Mouse (Mus musculus) liver, embryonic 13.5 days (tissue): ENCODE data around the gene Adamts17. TPM values are rescaled to one million over a fixed set of nuclear protein-coding genes. Genes with fewer than 3 reads are reported as not detected.
A peak's percentile ranks its signal among the peaks of the same experiment; 100 is the strongest.

Source experiments
- ATAC-seq: fragments of 200-750 bp; cut with Nextera tagmentation; 2 replicates; pipeline ENCODE4 v1.8.0; 2017; ENCODE audit warnings: low read depth, mild to moderate bottlenecking, moderate number of reproducible peaks, moderate library complexity
- DNase-seq: peaks from one replicate; pipeline ENCODE4 v3.0.0; 2022
- H3K27ac ChIP-seq: fragments of 300-500 bp; sonication (generic); 2 replicates; pipeline ENCODE4 v1.5.1; 2015; ENCODE audit warnings: moderate library complexity, mild to moderate bottlenecking, inconsistent platforms
- H3K27me3 ChIP-seq: fragments of 300-500 bp; sonication (generic); 2 replicates; pipeline ENCODE4 v1.6.1; 2015; ENCODE audit warnings: mild to moderate bottlenecking, inconsistent platforms
- H3K36me3 ChIP-seq: fragments of 300-500 bp; sonication (generic); 2 replicates; pipeline ENCODE4 v1.6.1; 2015; ENCODE audit warnings: mild to moderate bottlenecking, inconsistent platforms
- H3K4me1 ChIP-seq: fragments of 300-500 bp; sonication (generic); replicated peaks from 2 replicates; pipeline ENCODE4 v1.6.1; 2015; ENCODE audit warnings: inconsistent platforms
- H3K4me2 ChIP-seq: fragments of 300-500 bp; sonication (generic); 2 replicates; pipeline ENCODE4 v1.6.1; 2015; ENCODE audit warnings: inconsistent platforms, mild to moderate bottlenecking, moderate library complexity
- H3K4me3 ChIP-seq: fragments of 300-500 bp; sonication (generic); replicated peaks from 2 replicates; pipeline ENCODE4 v1.5.1; 2015; ENCODE audit warnings: mild to moderate bottlenecking, inconsistent platforms
- H3K9ac ChIP-seq: fragments of 300-500 bp; sonication (generic); 2 replicates; pipeline ENCODE4 v1.6.1; 2015; ENCODE audit warnings: mild to moderate bottlenecking, inconsistent platforms
- H3K9me3 ChIP-seq: fragments of 300-500 bp; sonication (generic); replicated peaks from 2 replicates; pipeline ENCODE4 v1.6.1; 2016; ENCODE audit warnings: inconsistent platforms
- WGBS: fragments of 180-500 bp; shearing (Covaris S2); methylation state at CpG from one replicate; pipeline ENCODE4 v1.1.7; 2015; ENCODE audit not compliant: insufficient replicate concordance; 5-methylcytosine and 5-hydroxymethylcytosine counted together
- polyA plus RNA-seq: library from polyadenylated mRNA; unstranded; fragments of >200 nt; fragmentation: Nextera tagmentation; extraction: Ambion mirVana; gene quantifications from 2 replicates; pipeline ENCODE4 v1.2.1, GENCODE M21; 2015

Adamts17 gene
- polyA plus RNA-seq, 1 experiment from 2014 or later, result 0.33 TPM

DNA sequence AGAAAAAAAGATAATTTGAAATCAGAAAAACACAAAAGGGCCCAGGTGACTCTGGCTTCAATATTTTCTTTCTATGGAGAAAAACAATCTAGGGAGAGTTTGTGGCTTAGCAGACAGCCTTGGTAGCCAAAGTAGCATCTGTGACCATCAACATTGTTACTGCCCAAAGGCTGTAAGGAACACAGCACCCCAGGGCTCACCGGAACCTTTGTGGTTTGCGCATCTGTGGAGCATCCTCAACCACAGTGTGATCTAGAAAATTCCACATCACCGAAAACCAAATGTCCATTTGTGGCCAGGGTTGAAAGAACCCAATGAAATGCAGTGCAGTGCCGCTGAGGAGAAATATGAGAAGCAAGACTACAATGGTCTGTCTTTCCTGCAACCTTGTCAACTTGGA, 27.2 kb upstream of the Adamts17 start:
- Histone ChIP-seq H3K36me3 (no peaks in the 10 kb centered on the region), H3K4me2 (no peak overlapping the region), H3K4me1 (no peaks in the 10 kb centered on the region), H3K27ac (no peak overlapping the region), H3K4me3 (no peak overlapping the region), H3K27me3 (no peaks in the 10 kb centered on the region), H3K9ac (no peak overlapping the region), H3K9me3 (no peaks in the 10 kb centered on the region)
- no peak for DNase-seq
- 73% methylated on average over 4 of the region's 4 CpGs for WGBS
- ATAC-seq, result no peak

DNA sequence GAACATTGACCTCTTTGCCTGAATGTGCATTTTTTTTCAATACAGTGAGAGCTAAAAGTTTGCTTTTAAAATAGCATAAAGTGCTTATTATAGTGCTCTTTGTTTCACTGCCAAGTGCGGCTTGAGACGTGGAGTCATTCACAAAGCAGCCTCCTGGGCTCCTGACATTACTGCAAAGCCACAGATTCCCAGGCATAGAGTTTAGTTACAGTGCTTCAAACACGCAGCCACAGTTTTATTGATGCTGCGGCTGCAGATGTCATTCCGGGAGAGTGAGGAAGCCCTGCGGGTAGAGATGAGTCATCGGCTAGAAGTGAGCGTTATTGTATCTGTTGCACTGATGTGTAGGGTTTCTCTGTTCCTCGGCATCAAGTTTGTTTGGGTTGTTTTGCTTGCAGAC, 26.8 kb upstream of the Adamts17 start:
- H3K4me1 ChIP-seq, result no peaks in the 10 kb centered on the region
- no peak overlapping the region for H3K4me2 ChIP-seq
- DNase-seq, result no peak
- no peak for ATAC-seq
- whole genome bisulfite sequencing, result 36% methylated on average over 9 of the region's 9 CpGs
- H3K9me3 ChIP-seq, result no peaks in the 10 kb centered on the region
- no peaks in the 10 kb centered on the region for H3K36me3 ChIP-seq
- H3K27me3 ChIP-seq, result no peaks in the 10 kb centered on the region
- no peak overlapping the region for H3K27ac ChIP-seq
- H3K4me3 ChIP-seq, result no peak overlapping the region
- no peak overlapping the region for H3K9ac ChIP-seq

DNA sequence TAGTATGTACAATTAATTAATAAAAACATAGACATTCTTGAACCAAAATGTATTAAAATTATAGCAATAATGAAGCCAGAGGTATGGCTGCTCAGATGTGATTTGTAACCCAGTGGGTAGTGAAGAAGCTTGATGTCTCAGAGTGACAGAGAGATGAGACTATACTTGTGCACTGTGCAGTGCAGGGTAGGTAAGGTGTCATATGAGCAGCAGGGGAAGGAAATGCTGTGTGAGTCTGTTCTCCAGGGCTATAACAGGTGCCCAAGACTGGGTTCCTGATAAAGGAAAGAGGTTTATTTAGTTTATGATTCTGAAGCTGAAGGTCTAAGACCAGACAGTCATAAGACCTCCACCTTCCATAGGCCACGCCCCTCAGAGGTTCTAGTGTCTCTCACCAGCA, 26.4 kb upstream of the Adamts17 start:
- Histone ChIP-seq H3K4me2 (no peak overlapping the region), H3K4me1 (no peaks in the 10 kb centered on the region), H3K36me3 (no peaks in the 10 kb centered on the region), H3K9me3 (no peaks in the 10 kb centered on the region), H3K27me3 (no peaks in the 10 kb centered on the region), H3K9ac (no peak overlapping the region), H3K4me3 (no peak overlapping the region), H3K27ac (no peak overlapping the region)
- no peak for DNase-seq
- 38% methylated on average over 1 of the region's 1 CpGs for WGBS
- ATAC-seq, result no peak

DNA sequence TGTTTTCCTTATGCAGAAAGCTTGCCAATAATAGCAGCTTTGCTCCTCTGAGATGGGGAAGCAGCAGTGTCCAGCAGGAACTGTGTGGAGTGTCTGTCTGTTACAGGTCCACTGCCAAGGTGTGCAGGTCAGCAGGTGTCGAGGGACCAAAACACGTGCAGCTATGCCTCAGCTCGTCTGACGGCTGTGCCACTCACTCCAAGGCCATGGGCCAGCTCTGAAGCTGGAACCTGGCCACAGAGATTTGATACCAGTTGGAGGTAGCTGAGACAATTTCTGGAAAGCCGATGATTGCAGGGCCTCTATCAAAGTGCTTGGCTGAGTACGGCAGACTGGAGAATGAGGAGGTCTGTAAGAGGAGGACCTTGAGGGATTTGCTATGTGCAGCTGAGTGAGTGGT, 24.0 kb upstream of the Adamts17 start:
- Histone ChIP-seq H3K27me3 (no peaks in the 10 kb centered on the region), H3K9ac (no peak overlapping the region), H3K4me3 (no peak overlapping the region), H3K36me3 (no peaks in the 10 kb centered on the region), H3K27ac (no peak overlapping the region), H3K9me3 (no peaks in the 10 kb centered on the region), H3K4me2 (no peak overlapping the region), H3K4me1 (no peaks in the 10 kb centered on the region)
- WGBS, result 74% methylated on average over 6 of the region's 6 CpGs
- ATAC-seq, result no peak
- no peak for DNase-seq

DNA sequence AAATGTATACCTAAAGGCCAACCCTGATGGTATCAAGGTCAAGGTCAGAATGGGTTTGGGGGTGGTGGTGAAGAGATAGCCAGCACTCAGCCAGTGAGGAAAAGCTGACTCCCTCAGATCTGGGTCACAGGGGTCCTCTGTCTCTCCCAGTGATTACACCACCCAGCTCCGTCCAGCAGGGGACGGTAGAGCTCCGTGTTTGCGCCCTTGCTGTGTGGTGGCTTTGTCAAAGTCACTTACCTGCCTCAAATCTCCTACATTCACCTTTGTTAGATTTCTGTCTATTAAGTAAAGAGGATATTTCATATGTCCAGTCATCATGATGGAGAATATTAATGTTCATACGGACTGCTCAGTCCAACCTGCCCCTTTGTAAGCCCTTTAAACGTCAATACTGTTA, 19.5 kb upstream of the Adamts17 start:
- no peak overlapping the region for H3K4me2 ChIP-seq
- no peaks in the 10 kb centered on the region for H3K9me3 ChIP-seq
- DNase-seq (no peak), ATAC-seq (no peak)
- H3K4me3 ChIP-seq, result no peak overlapping the region
- H3K27me3 ChIP-seq, result no peaks in the 10 kb centered on the region
- 24% methylated on average over 6 of the region's 6 CpGs for WGBS
- no peaks in the 10 kb centered on the region for H3K4me1 ChIP-seq
- H3K36me3 ChIP-seq, result no peaks in the 10 kb centered on the region
- H3K9ac ChIP-seq, result no peak overlapping the region
- H3K27ac ChIP-seq, result no peak overlapping the region

DNA sequence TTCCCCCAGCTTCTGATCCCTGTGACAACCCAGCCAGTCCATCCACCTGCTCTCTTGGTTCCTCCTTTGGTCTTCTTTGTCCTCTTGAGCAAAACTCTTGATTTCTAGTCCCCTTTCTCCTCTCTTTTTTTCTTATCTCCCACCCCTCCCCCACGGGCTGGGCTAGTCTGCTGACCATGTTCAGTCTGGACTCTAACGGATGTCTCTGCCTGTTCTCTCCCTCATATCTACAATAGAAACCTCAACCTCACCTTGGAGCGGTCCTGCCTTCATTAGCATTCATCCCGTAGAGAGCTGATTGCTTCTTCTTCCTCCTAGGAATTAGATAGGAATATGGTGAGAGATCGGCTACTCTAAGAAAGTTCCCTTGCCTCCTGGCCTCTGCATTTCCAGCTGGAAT, 8.7 kb upstream of the Adamts17 start:
- WGBS, result 41% methylated on average over 5 of the region's 5 CpGs
- H3K27ac ChIP-seq, result no peak overlapping the region
- H3K36me3 ChIP-seq, result no peaks in the 10 kb centered on the region
- no peaks in the 10 kb centered on the region for H3K27me3 ChIP-seq
- H3K9me3 ChIP-seq, result no peaks in the 10 kb centered on the region
- H3K4me1 ChIP-seq, result no peaks in the 10 kb centered on the region
- H3K4me3 ChIP-seq, result no peak overlapping the region
- H3K4me2 ChIP-seq, result no peak overlapping the region
- H3K9ac ChIP-seq, result no peak overlapping the region
- no peak for ATAC-seq
- DNase-seq, result no peak

DNA sequence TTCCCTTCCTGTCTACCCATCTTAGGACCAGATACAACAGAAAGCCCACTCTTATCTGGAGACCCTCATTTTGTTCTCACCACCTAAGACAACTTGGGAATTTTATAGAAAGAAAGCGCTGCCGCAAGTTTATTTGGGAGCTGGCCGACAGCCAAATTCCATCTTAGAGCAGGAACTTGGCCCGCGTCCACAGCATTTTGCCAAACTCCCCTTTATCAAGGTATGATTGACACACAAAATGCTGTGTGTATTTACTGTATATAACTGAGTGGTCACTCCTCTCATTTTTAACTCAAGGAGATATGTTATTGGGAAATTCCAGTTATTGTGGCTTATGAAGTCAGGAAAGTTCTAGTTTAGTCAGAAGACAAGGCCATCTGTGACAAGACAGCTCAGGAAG, 8.2 kb upstream of the Adamts17 start:
- Histone ChIP-seq H3K27me3 (no peaks in the 10 kb centered on the region), H3K9me3 (no peaks in the 10 kb centered on the region), H3K36me3 (no peaks in the 10 kb centered on the region), H3K9ac (no peak overlapping the region), H3K27ac (no peak overlapping the region), H3K4me1 (no peaks in the 10 kb centered on the region), H3K4me3 (no peak overlapping the region), H3K4me2 (no peak overlapping the region)
- no peak for DNase-seq
- no peak for ATAC-seq
- 82% methylated on average over 5 of the region's 5 CpGs for WGBS

DNA sequence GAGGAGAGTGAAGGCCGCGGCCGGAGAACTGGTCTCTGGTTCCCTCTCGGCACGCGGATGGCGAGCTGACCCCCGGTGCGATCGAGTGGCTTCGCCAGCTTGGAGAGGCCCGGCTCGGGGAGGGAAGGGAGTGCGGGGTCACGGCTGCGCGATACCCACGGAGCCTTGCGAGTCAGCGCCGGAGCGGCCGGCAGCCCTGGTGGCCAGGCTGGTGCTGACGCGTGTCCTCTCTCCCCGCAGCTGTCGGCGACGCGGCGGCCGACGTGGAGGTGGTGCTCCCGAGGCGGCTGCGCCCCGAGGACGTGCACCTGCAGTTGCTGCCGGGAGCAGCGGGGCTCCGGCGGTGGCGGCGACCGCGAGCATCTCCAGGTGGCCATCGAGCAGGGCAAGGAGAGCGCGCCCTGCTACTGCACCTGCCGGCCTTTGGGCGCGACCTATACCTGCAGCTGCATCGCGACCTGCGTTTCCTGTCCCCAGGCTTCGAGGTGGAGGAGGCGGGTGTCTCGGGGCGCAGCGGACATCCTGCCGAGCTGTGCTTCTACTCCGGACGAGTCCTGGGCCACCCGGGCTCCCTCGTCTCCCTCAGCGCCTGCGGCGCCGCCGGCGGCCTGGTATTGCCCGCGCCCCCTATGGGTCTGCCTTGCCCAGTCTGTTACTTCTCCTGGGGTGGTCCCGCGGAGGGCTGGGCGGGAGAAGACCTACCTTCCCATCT, 629 bp downstream of the Adamts17 start:
- H3K9ac ChIP-seq, result peak overlapping the region; percentile 8; the same call in 1 of the 2 replicates
- H3K27me3 ChIP-seq, result peaks cover 43% of the 10 kb centered on the region
- H3K27ac ChIP-seq, result no peak overlapping the region
- H3K9me3 ChIP-seq, result no peaks in the 10 kb centered on the region
- peak overlapping the region; percentile 82 for H3K4me2 ChIP-seq
- peaks cover 10% of the 10 kb centered on the region for H3K4me1 ChIP-seq
- under 1% methylated on average over 67 of the region's 76 CpGs for WGBS
- DNase-seq (no peak), ATAC-seq (peak; percentile 8; the same call in 1 of the 2 replicates)
- peak overlapping the region; percentile 54 for H3K4me3 ChIP-seq
- no peaks in the 10 kb centered on the region for H3K36me3 ChIP-seq

DNA sequence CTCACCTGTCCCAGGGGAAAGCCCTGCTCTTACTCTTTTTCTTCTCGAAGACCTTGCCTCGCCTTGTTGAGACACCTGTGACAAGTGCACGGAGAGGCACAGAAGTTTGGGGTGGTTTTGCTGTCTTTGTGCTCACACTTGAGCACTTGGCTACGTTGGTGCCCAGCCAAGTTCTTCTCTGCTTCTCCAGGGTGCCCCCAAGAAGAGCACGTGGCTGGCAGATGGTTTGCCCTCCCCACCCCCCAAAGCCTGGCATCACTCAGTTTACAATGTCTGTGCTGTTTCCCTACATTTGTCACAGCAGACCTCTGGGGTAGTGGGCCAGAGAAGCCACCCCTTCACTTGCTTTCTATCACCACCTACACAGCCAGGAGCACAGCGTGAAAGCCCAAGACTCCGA, 1.6 kb downstream of the Adamts17 start:
- H3K4me1 ChIP-seq, result peaks cover 10% of the 10 kb centered on the region
- 65% methylated on average over 7 of the region's 7 CpGs for WGBS
- no peak overlapping the region for H3K27ac ChIP-seq
- DNase-seq (no peak), ATAC-seq (no peak)
- H3K27me3 ChIP-seq, result peaks cover 43% of the 10 kb centered on the region
- no peaks in the 10 kb centered on the region for H3K36me3 ChIP-seq
- H3K9me3 ChIP-seq, result no peaks in the 10 kb centered on the region
- no peak overlapping the region for H3K4me2 ChIP-seq
- no peak overlapping the region for H3K9ac ChIP-seq
- H3K4me3 ChIP-seq, result no peak overlapping the region

DNA sequence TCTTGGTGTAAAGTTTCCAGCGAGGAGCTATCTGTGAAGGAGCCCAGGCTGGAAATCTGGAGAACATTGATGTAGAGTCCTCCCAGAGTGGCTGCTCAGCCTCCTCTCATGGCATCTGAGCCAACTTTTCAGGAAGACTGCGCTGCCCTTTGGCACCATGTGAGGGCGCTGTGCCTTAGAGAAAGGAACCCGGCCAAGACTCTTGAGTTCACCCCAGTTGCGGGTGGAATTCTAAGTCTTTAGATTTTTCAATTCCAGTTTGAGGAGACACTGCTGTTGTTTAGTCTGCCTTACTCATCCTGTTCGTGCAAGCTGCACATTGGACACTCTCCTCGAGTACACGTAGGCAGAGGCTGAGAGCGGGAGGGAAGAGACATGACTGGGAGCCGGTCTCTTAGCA, 2.5 kb downstream of the Adamts17 start:
- Histone ChIP-seq H3K4me2 (no peak overlapping the region), H3K27ac (no peak overlapping the region), H3K27me3 (peaks cover 43% of the 10 kb centered on the region), H3K36me3 (no peaks in the 10 kb centered on the region), H3K9ac (no peak overlapping the region), H3K4me3 (no peak overlapping the region), H3K9me3 (no peaks in the 10 kb centered on the region), H3K4me1 (peaks cover 10% of the 10 kb centered on the region)
- no peak for ATAC-seq
- no peak for DNase-seq
- 41% methylated on average over 10 of the region's 10 CpGs for WGBS

DNA sequence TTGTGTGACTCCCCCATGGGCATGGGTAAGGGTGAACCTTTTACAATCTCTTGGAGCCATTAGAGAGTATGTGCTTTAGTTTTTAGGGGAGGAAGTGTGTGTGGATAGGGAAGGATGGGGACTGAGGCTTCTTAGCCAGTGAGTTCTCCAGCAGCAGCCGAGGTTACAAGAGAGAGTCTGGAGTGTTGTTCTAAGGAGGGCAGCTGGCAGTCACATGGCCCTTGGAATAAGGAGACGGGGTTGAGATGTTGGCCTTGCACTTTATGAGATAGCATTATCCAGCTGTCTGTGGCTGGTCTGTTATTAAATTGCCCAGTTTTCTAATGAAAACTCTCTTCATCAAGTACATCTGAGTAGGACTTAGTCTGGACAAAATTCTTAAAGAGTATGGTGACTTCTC, 4.3 kb downstream of the Adamts17 start:
- H3K27ac ChIP-seq, result no peak overlapping the region
- no peak for ATAC-seq
- no peak for DNase-seq
- no peak overlapping the region for H3K4me2 ChIP-seq
- no peak overlapping the region for H3K9ac ChIP-seq
- WGBS, result 49% methylated on average over 2 of the region's 2 CpGs
- H3K9me3 ChIP-seq, result no peaks in the 10 kb centered on the region
- no peak overlapping the region for H3K4me3 ChIP-seq
- H3K27me3 ChIP-seq, result peaks cover 40% of the 10 kb centered on the region
- no peaks in the 10 kb centered on the region for H3K36me3 ChIP-seq
- peaks cover 10% of the 10 kb centered on the region for H3K4me1 ChIP-seq

DNA sequence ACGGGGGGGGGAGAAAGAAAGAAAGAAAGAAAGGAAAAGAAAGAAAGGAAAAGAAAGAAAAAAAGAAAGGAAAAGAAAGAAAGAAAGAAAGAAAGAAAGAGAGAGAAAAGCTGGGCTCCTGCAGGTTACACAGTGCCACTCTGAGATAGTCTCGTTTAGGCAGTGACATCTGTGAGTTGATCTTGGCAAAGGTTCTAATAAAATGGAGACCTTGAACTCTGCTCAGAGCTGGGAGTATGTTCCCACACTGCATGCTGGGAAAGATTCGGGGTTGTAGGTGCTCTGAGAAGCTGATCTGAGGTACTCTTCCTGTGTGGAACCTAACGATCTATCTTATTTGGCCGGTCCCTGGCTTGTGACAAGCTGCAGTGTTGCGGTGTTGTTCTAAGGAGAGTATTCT, 7.0 kb downstream of the Adamts17 start:
- Histone ChIP-seq H3K4me3 (no peak overlapping the region), H3K36me3 (no peaks in the 10 kb centered on the region), H3K27ac (no peak overlapping the region), H3K27me3 (peaks cover 13% of the 10 kb centered on the region), H3K9ac (no peak overlapping the region), H3K4me1 (no peaks in the 10 kb centered on the region), H3K4me2 (no peak overlapping the region), H3K9me3 (no peaks in the 10 kb centered on the region)
- 61% methylated on average over 6 of the region's 6 CpGs for WGBS
- no peak for ATAC-seq
- no peak for DNase-seq
